Mouse (Mus musculus) ovary, postnatal 10 days (tissue): Measurements from ENCODE around the gene Bub1.

Source experiments
- DNase-seq: peaks from one replicate; pipeline ENCODE4 v3.0.0; 2022; ENCODE audit warnings: low spot score

Gene Bub1

DNA sequence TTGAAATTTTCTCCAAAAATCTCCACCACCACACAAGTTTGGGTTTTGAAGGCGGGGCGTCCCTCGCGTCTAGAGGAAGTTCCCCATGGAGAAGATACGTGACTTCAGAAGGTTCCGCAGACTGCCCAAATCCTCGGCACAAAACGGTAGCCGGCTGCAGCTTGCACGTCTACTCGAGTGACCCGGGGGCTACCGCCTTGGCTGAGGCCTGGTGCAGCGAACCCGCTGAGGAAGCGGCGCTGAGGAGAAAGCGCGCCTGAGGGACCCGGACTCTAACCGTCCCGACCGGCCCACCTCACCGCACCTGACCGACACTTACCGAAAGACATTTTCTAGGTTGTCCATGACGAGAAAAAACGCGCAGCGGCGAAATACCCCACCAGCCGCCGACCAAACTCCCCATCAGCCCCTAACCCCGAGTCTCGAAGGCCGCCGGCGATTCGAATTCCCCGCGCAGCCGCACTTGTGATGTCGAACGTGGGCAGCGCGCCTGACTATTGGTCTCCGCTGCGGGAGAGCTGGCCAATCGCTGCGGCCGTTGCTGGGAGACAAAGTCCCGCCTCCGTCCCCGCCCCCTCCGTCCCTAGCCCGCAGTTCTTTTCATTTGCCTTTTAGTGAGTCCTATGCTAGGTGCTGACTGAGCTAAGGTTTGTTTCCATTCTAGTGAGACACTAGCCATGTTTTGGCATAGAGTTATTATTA, at the start of gene Bub1:
Gene Bub1, minus strand, starts transcription at position 465 of the 702 bp plus-strand sequence.
- peak; percentile 81 for DNase-seq

DNA sequence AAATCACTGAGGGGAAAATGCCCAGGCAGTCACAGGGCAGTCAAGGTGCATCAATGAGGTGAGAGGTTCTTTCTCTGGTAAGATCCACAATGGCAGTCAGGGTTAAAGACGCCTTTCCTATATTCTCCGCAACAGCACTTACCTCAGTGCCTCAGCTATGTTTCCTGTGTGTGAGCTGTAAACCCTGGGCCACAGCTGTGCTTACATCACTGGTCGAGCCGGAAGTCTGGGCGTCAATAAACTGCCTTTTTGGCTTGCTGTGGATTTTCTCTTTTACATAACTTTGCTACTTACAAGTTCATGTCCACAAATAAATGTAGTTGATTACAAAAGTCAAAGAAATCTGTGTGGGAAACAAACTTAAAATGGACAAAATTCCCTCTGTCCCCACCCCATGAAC, 49.4 kb upstream of the Bub1 start:
- DNase-seq = no peak

DNA sequence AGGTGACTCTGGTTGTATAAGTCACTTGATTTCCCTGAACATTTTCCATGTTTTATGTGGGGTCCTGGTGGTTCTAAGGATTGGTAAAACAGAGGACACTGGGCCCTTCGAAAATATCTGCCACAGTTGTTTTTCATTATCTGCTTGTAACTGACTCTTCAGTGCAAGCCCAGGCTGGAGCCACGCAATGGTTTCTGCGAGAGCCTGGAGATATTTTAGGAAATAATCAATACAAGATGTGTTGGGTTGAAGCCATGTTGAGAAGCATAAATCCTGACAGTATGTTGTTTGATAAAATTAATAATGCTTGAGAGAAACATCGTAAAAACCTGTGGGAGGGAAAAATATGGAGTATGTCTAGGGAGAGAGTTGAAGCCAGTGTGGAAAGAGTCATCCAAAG, 32.7 kb upstream of the Bub1 start:
- DNase-seq = no peak

DNA sequence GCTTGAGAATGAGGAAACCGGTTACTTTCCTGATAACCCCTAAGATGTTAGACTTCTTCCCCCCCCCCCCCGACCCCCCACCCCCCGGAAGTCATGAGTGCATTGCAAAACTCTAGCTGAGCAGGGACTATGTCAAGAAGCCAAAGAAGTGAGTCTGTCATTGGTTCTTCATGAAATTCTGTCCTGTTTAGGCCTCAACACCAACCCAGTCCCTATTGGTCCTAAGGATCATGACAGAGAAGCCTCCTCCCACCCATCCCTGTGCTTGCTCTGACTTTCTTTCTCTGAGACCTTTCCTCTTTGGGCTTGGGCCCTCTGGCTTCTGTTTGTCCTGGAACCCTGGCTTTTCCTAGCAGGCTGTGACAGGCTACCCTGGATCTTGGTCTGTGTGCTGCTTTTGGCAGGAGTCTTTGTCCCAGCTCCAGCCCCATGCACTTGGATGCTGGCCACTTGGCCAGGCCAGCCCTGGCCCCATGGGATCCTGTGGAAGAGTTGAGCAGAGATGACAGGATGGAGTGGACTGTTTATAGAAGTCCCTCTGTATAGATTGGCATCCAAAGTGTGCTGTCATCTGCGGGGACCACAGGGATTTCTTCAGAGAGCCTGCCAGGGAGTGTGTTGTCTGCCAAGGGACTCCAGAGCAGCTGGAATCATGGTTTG, 22.8 kb upstream of the Bub1 start:
- peak; percentile 37 for DNase-seq

DNA sequence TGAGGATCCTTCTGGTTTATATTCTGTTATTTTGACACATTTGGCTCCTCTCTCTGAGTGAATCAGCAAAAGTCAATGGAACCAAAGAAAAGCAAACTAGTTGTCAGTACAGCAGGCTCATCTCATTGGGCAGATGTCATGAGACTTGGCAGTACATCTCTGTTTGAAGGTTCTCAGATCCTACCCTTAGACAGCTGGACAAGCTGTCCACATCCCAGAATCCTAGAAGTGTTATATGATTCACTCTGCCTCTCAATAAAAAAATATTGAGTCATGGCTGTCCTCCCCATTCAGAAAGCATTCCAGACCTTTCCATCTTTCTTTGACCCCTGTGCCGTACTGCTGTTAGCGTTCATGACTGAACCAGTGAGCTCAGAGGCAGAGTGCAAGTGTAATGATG, 18.7 kb upstream of the Bub1 start:
- DNase-seq = no peak

DNA sequence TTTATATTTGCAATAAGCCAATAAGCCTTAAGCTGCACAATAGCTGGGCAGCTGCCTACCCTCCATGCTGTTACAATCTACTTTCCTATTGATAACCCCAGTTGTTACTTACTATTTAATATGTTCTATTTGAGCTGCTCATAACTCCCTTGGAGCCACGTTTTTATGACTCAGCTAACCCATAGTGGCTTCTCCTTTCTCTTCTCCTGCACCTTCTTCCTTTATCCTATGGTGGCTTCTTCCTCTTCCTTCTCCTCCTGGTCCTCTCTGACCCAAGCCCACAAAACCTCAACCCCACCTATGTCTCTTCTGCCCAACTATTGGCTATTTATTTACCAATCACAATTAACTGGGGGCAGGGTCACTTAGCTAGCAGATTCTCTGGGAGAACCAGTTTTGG, 14.9 kb upstream of the Bub1 start:
- no peak for DNase-seq

DNA sequence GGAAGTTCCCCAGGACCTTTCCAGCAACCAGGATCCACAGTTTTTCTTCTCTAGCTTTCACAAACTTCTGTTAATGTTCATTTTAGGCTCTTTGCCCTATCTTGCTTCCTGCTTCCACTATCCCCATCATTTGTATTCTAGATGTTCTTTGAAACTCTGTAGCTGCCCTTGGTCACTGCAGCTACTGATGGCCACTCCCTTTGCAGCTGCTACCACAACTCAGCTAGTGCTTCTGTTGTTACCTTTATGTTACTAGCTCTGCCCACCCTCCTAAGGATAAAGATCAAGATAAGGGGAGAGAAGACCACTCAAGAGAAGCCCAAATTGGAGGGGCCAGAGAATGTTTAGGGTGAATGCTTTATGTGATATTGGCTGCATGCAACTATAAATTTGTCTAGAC, 14.3 kb upstream of the Bub1 start:
- no peak for DNase-seq

DNA sequence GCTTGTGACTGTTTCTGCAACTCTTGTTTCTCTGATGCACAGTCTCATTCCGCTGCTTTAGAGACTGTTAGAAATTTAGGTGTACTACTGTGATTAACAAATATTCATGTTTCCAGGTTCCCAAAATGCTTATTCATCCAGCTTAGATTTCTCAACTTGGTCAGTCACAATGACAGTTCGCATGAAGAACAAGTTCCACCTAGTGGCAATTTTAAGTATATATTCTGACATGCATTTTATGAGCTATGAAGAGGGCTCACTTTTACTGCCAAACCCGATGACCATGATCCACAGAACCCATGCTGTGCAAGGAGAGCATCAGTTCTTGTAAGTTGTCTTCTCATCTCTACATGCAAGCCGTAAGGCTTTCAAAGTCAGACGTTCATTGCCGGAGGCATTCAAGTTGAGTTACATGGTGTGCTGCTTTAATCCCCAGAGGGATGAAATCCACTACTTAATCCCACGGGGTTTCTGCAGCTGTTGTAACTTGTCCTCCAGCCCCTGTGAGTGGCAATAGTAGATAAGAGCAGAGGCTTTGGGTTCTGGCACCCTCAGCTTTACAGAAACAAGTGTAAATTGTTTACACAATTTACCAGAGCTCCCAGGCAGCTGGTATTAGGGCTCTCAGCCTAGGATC, 13.8 kb upstream of the Bub1 start:
- no peak for DNase-seq

DNA sequence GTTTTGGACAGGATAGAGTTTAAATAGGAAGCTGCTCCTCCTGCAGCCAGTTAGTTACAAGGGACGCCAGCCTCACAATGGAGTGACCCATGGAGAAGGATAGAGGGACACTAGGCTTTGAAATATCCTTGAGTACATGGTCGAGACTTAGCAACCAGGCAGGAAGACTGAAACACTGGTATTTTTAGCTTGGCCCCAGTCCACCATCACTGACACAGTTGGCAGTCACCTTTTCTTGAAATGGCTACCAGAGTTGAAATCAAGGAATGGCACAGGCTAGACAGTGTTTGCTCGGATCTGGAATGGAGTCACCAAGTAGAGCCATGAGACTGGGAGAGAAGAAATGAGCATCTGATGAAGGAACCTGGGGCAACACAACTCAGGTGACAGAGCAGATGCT, 10.8 kb upstream of the Bub1 start:
- no peak for DNase-seq

DNA sequence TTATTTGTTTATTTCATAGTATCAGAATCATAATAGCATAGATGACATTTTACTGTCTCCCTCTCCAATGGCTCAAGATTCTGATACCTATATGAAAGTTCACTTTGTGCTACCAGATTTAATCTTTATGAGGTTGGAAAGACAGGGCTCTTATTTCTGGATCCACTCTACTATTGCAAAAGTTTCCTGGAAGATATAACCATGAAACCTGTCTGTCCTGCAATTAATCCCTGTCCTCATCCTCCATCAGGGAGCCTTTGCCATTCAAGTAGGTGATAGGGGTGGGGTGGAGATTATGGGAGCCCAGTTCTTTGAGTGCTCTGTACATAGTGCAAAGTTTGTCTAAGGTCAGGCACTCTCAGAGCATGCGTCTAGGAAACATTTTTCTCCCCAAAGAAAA, 9.7 kb upstream of the Bub1 start:
- no peak for DNase-seq

DNA sequence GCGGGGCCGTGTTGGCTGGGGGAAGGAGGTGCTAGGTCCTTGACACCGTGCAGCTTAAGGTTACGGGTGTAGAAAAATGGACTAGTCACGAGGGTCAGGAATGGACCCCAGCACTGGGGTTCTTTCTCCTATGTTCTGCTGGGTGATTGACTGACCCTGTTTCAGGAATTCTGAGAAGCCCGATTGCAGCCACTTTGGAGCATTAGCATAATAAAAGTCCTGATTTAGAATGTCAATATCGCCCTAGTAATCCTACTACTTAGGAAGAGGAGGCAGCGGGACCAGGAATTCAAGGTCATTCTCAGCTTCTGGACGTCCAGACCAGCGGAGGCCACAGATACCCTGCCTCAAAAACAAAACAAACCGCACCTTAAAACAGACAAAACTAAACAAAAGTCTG, 7.8 kb upstream of the Bub1 start:
- no peak for DNase-seq

DNA sequence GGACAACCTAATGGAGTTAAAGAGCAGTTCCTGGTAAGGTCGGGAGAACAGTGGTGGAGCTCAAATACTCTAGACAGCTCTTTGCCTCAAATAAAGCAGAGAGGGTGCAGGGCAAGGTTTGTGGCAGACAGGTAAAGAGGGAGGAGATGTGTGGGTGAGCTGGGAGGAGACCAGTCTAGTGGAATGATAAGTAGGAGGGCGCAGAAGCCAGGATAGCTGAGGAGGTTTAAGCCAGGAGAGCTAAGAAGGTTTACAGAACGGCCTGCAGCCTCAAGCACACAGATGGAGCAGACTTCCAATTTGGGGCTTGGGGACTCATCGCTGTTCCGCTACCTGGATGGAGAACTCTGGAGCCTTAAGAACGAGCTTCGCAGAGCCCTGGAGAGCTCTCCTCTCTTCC, 6.9 kb upstream of the Bub1 start, which contains the start of gene Acoxl:
Gene Acoxl, plus strand, starts transcription at position 301 of the 400 bp plus-strand sequence.
- DNase-seq = no peak

DNA sequence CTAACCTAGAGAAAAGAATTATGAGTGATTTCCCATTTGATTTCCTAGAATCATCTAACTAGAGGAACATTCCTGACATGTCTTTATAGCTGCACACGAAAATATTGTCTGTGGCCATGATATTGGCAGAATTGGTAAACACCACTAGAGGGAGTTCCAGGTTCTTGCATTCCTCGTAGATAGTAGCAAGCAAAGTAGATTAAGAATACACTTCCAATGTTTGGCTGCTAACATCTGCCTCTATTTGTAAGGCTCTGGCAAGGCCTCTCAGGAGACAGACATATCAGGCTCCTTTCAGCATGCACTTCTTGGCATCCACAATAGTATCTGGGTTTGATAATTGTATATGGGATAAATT, 1.1 kb upstream of the Bub1 start:
- no peak for DNase-seq

DNA sequence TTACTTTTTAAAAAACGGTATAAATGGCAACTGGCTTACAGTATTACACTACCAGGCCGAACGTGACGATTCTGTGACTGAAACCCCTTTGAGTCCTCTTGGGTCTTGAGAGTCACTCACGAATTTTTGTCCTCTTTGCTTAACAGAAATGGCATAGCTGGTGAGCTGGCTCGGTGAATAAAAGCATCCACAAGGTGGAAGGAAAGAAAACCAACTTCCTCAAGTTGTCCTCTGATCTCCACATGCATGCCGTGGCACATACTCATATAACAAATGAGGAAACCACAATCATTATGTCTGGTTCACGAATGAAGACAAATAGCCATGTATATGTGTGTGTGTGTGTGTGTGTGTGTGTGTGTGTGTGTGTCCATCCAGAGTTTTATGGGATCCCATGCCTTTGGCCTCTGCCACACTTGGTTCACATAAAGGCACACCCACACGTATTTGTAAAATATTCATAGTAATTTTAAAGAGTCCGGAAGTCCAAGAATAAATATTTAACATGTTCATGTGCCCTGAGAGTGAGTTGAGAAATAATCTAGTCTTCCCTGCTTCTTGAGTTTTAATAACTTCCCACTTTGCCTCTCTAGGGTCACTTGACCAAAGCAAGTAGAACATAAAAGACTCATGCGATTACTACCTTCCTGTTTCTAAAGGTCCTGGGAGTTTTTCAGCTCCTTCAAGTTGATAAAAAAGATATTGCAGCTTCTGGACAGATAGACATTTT, 603 bp upstream of the Bub1 start:
- DNase-seq = no peak

DNA sequence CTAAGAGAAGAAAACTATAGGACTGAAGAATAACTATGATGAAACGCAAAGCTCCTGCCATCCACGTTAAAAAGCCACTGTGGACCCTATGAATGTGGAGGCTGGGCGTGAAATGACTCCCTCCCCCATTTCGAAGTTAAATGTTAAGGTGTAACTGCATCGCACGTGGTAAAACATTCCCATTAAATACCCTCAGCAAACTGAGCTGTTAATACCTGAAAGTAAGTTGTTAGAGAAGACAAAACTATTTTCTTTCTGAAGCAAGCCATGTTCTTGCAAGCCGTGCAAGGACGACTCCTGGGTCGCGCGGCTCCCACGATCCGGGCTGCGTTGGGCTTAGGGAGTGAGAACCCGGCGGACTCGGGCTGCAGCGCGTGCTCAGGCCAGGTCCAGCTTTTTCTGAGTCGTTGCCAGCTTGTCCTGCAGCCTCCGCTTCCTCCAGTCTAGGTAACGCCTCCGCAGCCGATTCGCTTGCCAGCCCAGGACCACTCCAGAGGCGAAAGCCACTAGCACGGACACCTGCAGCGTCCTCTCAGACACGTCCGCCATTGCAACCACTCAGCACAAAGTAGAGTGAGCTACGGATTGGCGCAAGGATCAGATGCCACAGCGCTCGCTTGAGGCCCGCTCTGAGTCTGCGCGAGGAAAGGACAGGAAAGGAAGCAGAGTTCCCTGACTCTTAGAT, 39.6 kb downstream of the Bub1 start, which contains the start of gene Mtln:
Gene Mtln, minus strand, starts transcription at position 570 of the 685 bp plus-strand sequence.
- peak; percentile 73 for DNase-seq

DNA sequence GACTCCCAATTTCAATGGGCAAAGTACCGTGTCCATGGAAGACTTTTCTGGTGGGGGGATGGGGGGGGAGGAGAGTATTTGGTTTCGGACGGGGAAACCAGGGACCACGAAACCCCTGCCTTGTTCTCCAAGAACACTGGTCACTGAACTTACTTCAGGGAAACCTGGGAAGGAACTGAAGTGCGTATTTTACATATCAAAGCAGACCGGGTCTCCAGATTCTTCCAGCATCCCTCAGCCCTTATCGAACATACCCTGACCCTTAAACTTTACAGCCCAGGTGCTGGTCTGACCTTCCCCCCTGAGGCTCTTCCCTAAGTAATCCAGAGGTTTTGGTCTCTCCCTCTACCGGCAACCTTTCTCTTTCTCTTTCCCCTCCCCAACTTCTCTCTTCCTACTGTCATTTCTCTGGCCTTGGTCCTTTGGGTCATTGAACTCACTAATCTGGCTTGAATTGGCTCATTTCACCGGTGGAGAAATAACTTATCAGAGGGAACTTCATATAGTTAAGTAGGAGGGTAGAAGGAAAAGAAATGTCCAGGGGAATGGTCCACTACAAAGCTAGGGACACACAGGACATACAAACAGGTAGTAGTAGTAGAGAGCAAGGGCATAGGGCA, 41.9 kb downstream of the Bub1 start:
- DNase-seq = no peak

DNA sequence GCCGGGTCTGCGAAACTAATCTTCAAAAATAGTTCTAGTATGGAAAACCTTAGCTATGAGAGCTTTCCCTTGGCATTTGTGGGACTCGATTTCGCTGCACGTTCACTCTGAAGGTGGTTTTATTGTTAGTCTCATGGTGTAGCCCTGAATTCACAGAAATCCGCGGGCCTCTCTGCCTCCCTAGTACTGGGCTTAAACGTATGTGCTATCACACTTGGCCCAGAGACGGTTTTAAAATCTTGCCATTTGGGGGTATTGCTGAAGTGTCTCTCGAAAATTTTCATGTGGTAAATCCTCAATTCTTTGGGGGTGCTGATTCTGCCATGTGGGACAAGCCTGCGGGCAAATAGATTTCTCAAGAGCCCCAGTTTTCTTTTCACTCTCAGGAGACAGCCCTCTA, 42.5 kb downstream of the Bub1 start:
- no peak for DNase-seq

DNA sequence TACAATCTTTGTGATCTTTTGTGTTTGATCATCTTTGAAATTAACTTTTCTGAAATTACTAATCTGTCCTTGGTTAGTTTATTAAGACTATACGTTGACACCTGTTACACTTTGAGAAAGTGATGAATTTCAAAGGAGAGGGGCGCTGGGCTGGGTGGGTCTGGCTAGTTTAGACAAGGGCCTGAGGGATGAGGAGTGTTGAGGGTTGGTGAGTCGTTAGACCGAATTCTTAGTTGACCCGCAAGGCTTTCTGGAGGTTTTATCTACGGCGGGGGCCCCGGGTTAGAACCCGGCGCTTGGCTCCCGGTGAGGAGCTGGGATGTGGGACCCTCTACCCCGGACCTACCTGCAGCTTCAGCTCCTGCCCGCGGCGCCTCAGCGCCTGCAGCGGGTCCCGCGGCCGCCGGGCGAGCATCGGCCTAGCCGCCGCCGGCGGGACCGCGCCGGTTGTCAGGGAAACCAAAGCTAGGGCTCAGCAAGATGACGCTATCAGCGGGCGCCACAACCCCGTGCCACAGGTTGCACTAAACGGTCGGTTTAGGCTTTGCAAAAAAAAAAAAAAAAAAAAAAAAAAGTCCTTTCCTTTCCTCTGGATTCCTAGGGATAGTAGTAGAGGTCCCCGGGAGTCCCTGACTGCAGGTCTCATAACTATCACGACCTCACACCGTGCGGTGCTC, 43.1 kb downstream of the Bub1 start, which contains the start of gene Nphp1:
Gene Nphp1, minus strand, starts transcription at position 458 of the 677 bp plus-strand sequence.
- DNase-seq = peak; percentile 70

DNA sequence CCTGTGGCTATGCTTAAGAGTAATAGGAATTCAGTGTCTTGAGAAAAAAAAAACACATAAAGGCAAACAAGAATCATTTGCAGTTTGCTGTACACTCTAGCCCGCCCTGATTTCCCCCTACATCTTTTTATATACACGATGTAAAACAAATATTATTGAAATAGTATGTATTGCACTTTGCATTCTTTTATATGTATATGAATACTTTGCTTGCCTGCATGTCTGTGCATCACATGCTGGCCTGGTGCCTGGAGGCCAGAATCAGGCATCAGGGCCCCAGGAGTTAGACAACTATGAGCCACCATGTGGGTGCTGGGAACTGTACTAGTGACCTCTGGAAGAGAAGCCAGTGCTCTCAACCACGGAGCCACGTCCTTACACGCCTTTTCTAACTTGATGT, 44.4 kb downstream of the Bub1 start:
- DNase-seq = no peak

DNA sequence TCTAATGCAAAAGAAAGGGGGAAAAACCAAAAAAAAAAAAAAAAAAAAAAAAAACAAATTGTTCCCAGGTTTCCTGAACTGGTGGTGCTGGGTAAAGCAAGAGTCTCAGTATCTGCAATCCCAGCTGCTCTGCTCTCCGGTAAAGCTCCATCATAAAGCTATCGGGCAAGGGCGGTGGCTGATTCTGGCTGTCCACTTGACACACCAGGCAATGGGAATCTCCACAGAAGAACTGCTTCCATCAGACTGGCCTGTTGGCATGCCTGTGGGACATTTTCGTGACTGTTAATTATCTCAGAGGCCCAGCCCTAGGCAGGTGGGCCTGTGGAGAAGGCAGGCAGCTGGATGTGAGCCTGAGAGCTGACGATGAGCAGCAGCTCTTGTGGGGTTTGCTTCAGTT, 53.2 kb downstream of the Bub1 start:
- no peak for DNase-seq

DNA sequence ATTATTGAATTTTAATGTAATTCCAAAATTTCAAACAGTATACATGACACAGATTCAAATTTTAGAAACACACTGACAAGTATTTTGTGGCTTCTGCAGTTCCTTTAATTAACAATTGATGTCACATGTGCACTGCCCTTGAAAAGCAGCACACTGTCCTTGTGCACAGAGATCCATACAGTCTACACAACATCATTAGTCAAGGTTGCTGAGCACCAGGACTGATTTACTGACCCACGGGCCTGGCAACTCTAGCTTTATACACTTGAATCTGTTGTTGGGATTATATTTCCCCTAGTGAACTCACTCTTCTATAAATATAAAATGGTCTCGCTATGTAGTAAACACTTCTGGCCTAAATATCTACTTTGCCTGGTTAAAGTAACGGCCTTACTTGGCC, 56.7 kb downstream of the Bub1 start:
- DNase-seq = no peak
